Mouse (Mus musculus): Measurements from ENCODE around the gene Tmem135. TPM values are rescaled to one million over a fixed set of nuclear protein-coding genes. Genes with fewer than 3 reads are reported as not detected.

Gene Tmem135
- total RNA-seq, 1 experiment from 2014 or later, result 106 TPM

Small RNA genes lying within 50 kb of the gene (microRNA-seq; reads per million reads assigned to microRNA genes)
- gene Gm22171, result 0 reads per million in 2 experiments
- gene Gm24659, result 0 reads per million in 2 experiments

Other genes starting within 250 kb of the Tmem135 start
- gene Fzd4, start 133 bp upstream of the Tmem135 start, total RNA-seq (2021), result 64.1 and 71.0 TPM in 2 replicates
- 20.0 and 20.5 TPM in 2 replicates for gene Prss23, start 123.0 kb upstream of the Tmem135 start, total RNA-seq (2021)
- 36.0 and 39.2 TPM in 2 replicates for gene Me3, start 228.2 kb upstream of the Tmem135 start, total RNA-seq (2021)